In genomic region chr12:5166141-5166540, GRCm38 (mm10) we compare ENCODE assay signal across 7 mouse cellular contexts.
DNase-seq lines count a peak whose midpoint lies in the region; ATAC-seq and TF ChIP-seq lines count a peak whose summit lies in the region.

No protein-coding gene starts in this region.

- H3K36me3 ChIP-seq in forebrain, embryonic 16.5 days (ENCODE audit: control insufficient read depth, insufficient read depth): no peaks in the 10 kb centered on the region
- no peaks in the 10 kb centered on the region for H3K36me3 ChIP-seq in limb, embryonic 12.5 days
- no peaks in the 10 kb centered on the region for H3K36me3 ChIP-seq in stomach, embryonic 15.5 days

- DNase-seq in layer of hippocampus, adult 2 months (ENCODE audit: low spot score in 2 of 2): no peak
- no peak for DNase-seq in layer of hippocampus, adult 18-20 months (ENCODE audit: low spot score in 2 of 2)
- DNase-seq in urinary bladder, postnatal 25 days (ENCODE audit: low spot score): no peak
- DNase-seq in left cerebral cortex, postnatal 36 days (ENCODE audit: low spot score in 2 of 2): no peak

- H3K4me1 ChIP-seq in forebrain, embryonic 16.5 days (replicated peaks; ENCODE audit: control insufficient read depth, insufficient read depth, low read length): peaks cover 11% of the 10 kb centered on the region
- H3K4me1 ChIP-seq in limb, embryonic 12.5 days (replicated peaks): peaks cover 19% of the 10 kb centered on the region
- 0 out of 2 replicates have a peak, but pooled peaks cover 5% of the 10 kb centered on the region for H3K4me1 ChIP-seq in stomach, embryonic 15.5 days

- no peaks in the 10 kb centered on the region for H3K9me3 ChIP-seq in forebrain, embryonic 16.5 days (ENCODE audit: control insufficient read depth, low read length)
- no peaks in the 10 kb centered on the region for H3K9me3 ChIP-seq in limb, embryonic 12.5 days
- H3K9me3 ChIP-seq in stomach, embryonic 15.5 days: no peaks in the 10 kb centered on the region

- H3K9ac ChIP-seq in forebrain, embryonic 16.5 days (replicated peaks; ENCODE audit: low read depth, low read length): no peak overlapping the region
- H3K9ac ChIP-seq in limb, embryonic 12.5 days (replicated peaks): no peak overlapping the region
- no peak overlapping the region for H3K9ac ChIP-seq in stomach, embryonic 15.5 days

- H3K4me2 ChIP-seq in forebrain, embryonic 16.5 days (ENCODE audit: low read length): no peak overlapping the region
- H3K4me2 ChIP-seq in limb, embryonic 12.5 days: no peak overlapping the region
- no peak overlapping the region for H3K4me2 ChIP-seq in stomach, embryonic 15.5 days

- H3K4me3 ChIP-seq in layer of hippocampus, adult 2 months: no peak overlapping the region
- H3K4me3 ChIP-seq in forebrain, embryonic 16.5 days (replicated peaks; ENCODE audit: low read length): no peak overlapping the region
- no peak overlapping the region for H3K4me3 ChIP-seq in limb, embryonic 12.5 days (replicated peaks)
- H3K4me3 ChIP-seq in stomach, embryonic 15.5 days (replicated peaks): no peak overlapping the region

- intact Hi-C loops in left cerebral cortex, postnatal 36 days (cut with DNase I): no loop called here

- H3K27ac ChIP-seq in layer of hippocampus, adult 2 months: peak overlapping the region; percentile 28; the same call in 1 of the 2 replicates
- H3K27ac ChIP-seq in forebrain, embryonic 16.5 days (ENCODE audit: low read length): no peak overlapping the region
- H3K27ac ChIP-seq in limb, embryonic 12.5 days: no peak overlapping the region
- no peak overlapping the region for H3K27ac ChIP-seq in stomach, embryonic 15.5 days

- peak; percentile 47 for TF ChIP-seq CTCF in layer of hippocampus, adult 2 months (conservative IDR thresholded peaks at IDR 0.05)

- 59% methylated on average over 6 of the region's 6 CpGs for WGBS in forebrain, embryonic 16.5 days
- WGBS in limb, embryonic 12.5 days: 10% methylated on average over 6 of the region's 6 CpGs
- 45% methylated on average over 6 of the region's 6 CpGs for WGBS in stomach, embryonic 15.5 days

- H3K27me3 ChIP-seq in forebrain, embryonic 16.5 days (replicated peaks; ENCODE audit: control insufficient read depth, insufficient read depth, low read length): no peaks in the 10 kb centered on the region
- H3K27me3 ChIP-seq in limb, embryonic 12.5 days: no peaks in the 10 kb centered on the region
- no peaks in the 10 kb centered on the region for H3K27me3 ChIP-seq in stomach, embryonic 15.5 days (replicated peaks)

- ATAC-seq in forebrain, embryonic 16.5 days: peak; percentile 58
- peak; percentile 37; the same call in 1 of the 2 replicates for ATAC-seq in limb, embryonic 12.5 days (ENCODE audit: insufficient number of reproducible peaks, insufficient read depth, low FRiP score, low TSS enrichment, low read depth)
- 0 out of 2 replicates have a peak, but pooled peaks have one; percentile 14 for ATAC-seq in stomach, embryonic 15.5 days (ENCODE audit: insufficient read depth, low FRiP score, low read depth)
